Mouse (Mus musculus): ENCODE results near the gene Kank1.

DNA sequence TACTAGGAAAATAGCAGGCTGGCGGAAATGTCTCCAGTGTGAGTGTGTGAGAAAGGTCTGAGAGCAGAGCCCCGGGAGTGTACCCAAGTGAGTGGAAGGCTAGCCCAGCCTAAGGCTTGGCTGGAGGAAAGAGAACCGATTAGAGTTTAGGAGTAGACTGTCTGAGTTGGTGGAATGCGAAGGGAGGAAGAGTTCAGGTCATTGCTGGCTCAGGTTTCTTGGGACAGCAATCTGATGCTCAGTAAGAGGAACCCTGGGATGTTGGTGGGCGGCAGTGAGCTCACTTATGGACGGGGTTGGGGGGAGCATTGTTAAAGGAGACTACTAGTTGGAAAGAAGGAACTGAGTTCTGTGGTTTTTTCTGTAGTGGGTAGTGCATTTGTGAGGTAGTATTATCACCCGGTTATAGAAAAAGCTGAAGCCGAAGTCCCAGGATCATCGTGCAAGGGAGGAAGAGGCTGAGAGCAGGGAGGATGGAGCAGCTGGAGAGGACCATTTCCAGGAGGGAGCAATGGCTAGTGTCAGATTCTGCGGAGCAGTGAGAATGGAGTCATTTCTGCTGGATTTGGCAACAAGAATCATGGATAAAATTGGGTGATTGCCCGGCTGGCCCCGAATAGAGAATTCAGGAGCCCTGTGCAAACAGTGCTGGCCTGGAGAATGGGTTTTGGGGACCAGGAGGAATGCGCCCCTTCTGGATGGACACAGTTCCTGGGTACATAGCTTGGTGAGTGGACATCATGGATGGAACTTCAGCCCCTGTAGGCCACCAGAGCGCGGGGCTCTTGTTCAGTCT lies 40.0 kb downstream of the Kank1 start:
- TF ChIP-seq CTCF (IDR thresholded peaks at IDR 0.05; ENCODE audit: borderline replicate concordance, insufficient read depth, low read length) (no peak), POLR2A (IDR thresholded peaks at IDR 0.05; ENCODE audit: low read depth, low read length) (no peak)

Data from embryonic fibroblast, embryonic 13.5 days (primary cell).